Mouse (Mus musculus): Measurements from ENCODE around the gene Abca4. TPM values are rescaled to one million over a fixed set of nuclear protein-coding genes. Genes with fewer than 3 reads are reported as not detected.

Abca4 gene
- total RNA-seq, 1 experiment from 2014 or later: 2.0 TPM

- no peak for ATAC-seq (replicated peaks in 1 of 2; ENCODE audit: insufficient read depth in 1 of 2, low FRiP score in 2 of 2, low TSS enrichment in 1 of 2, low read depth in 1 of 2, poor library complexity in 2 of 2, severe bottlenecking in 2 of 2)
These were observed 43.9 kb downstream of the Abca4 start for GRCm38 (mm10) chr3:122088054-122088681.

GRCm38 (mm10) chr3:122090338-122090737 lies 46.1 kb downstream of the Abca4 start:
- no peak for ATAC-seq (replicated peaks in 1 of 2; ENCODE audit: insufficient read depth in 1 of 2, low FRiP score in 2 of 2, low TSS enrichment in 1 of 2, low read depth in 1 of 2, poor library complexity in 2 of 2, severe bottlenecking in 2 of 2)

- no peak for ATAC-seq (replicated peaks in 1 of 2; ENCODE audit: insufficient read depth in 1 of 2, low FRiP score in 2 of 2, low TSS enrichment in 1 of 2, low read depth in 1 of 2, poor library complexity in 2 of 2, severe bottlenecking in 2 of 2)
These were observed 55.5 kb downstream of the Abca4 start for GRCm38 (mm10) chr3:122099713-122100112.

GRCm38 (mm10) chr3:122102091-122102490 lies 57.8 kb downstream of the Abca4 start:
- no peak for ATAC-seq (replicated peaks in 1 of 2; ENCODE audit: insufficient read depth in 1 of 2, low FRiP score in 2 of 2, low TSS enrichment in 1 of 2, low read depth in 1 of 2, poor library complexity in 2 of 2, severe bottlenecking in 2 of 2)

GRCm38 (mm10) chr3:122103864-122104808 lies 59.9 kb downstream of the Abca4 start:
- peak; percentile 39 to 60; a peak in 3 of 4 replicates for ATAC-seq (replicated peaks in 1 of 2; ENCODE audit: insufficient read depth in 1 of 2, low FRiP score in 2 of 2, low TSS enrichment in 1 of 2, low read depth in 1 of 2, poor library complexity in 2 of 2, severe bottlenecking in 2 of 2)

GRCm38 (mm10) chr3:122106920-122107319 lies 62.7 kb downstream of the Abca4 start:
- no peak for ATAC-seq (replicated peaks in 1 of 2; ENCODE audit: insufficient read depth in 1 of 2, low FRiP score in 2 of 2, low TSS enrichment in 1 of 2, low read depth in 1 of 2, poor library complexity in 2 of 2, severe bottlenecking in 2 of 2)

GRCm38 (mm10) chr3:122107643-122108194 lies 63.5 kb downstream of the Abca4 start:
- no peak for ATAC-seq (replicated peaks in 1 of 2; ENCODE audit: insufficient read depth in 1 of 2, low FRiP score in 2 of 2, low TSS enrichment in 1 of 2, low read depth in 1 of 2, poor library complexity in 2 of 2, severe bottlenecking in 2 of 2)

GRCm38 (mm10) chr3:122109461-122109860 lies 65.2 kb downstream of the Abca4 start:
- ATAC-seq (replicated peaks in 1 of 2; ENCODE audit: insufficient read depth in 1 of 2, low FRiP score in 2 of 2, low TSS enrichment in 1 of 2, low read depth in 1 of 2, poor library complexity in 2 of 2, severe bottlenecking in 2 of 2): no peak

- ATAC-seq (replicated peaks in 1 of 2; ENCODE audit: insufficient read depth in 1 of 2, low FRiP score in 2 of 2, low TSS enrichment in 1 of 2, low read depth in 1 of 2, poor library complexity in 2 of 2, severe bottlenecking in 2 of 2): peak; percentile 65 to 71
These were observed 67.1 kb downstream of the Abca4 start for GRCm38 (mm10) chr3:122111141-122111981.

GRCm38 (mm10) chr3:122118651-122119214 lies 74.5 kb downstream of the Abca4 start:
- ATAC-seq (replicated peaks in 1 of 2; ENCODE audit: insufficient read depth in 1 of 2, low FRiP score in 2 of 2, low TSS enrichment in 1 of 2, low read depth in 1 of 2, poor library complexity in 2 of 2, severe bottlenecking in 2 of 2): peak in 1 of 2 experiments; percentile 44; a peak in 2 of 4 replicates

- ATAC-seq (replicated peaks in 1 of 2; ENCODE audit: insufficient read depth in 1 of 2, low FRiP score in 2 of 2, low TSS enrichment in 1 of 2, low read depth in 1 of 2, poor library complexity in 2 of 2, severe bottlenecking in 2 of 2): no peak
These were observed 75.5 kb downstream of the Abca4 start for GRCm38 (mm10) chr3:122119733-122120132.

- no peak for ATAC-seq (replicated peaks in 1 of 2; ENCODE audit: insufficient read depth in 1 of 2, low FRiP score in 2 of 2, low TSS enrichment in 1 of 2, low read depth in 1 of 2, poor library complexity in 2 of 2, severe bottlenecking in 2 of 2)
These were observed 76.0 kb downstream of the Abca4 start for GRCm38 (mm10) chr3:122120217-122120616.

GRCm38 (mm10) chr3:122122127-122122663 lies 78.0 kb downstream of the Abca4 start:
- peak; percentile 85 to 93 for ATAC-seq (replicated peaks in 1 of 2; ENCODE audit: insufficient read depth in 1 of 2, low FRiP score in 2 of 2, low TSS enrichment in 1 of 2, low read depth in 1 of 2, poor library complexity in 2 of 2, severe bottlenecking in 2 of 2)

- ATAC-seq (replicated peaks in 1 of 2; ENCODE audit: insufficient read depth in 1 of 2, low FRiP score in 2 of 2, low TSS enrichment in 1 of 2, low read depth in 1 of 2, poor library complexity in 2 of 2, severe bottlenecking in 2 of 2): no peak
These were observed 78.6 kb downstream of the Abca4 start for GRCm38 (mm10) chr3:122122838-122123237.

GRCm38 (mm10) chr3:122128999-122129493 lies 84.8 kb downstream of the Abca4 start:
- ATAC-seq (replicated peaks in 1 of 2; ENCODE audit: insufficient read depth in 1 of 2, low FRiP score in 2 of 2, low TSS enrichment in 1 of 2, low read depth in 1 of 2, poor library complexity in 2 of 2, severe bottlenecking in 2 of 2): no peak

- no peak for ATAC-seq (replicated peaks in 1 of 2; ENCODE audit: insufficient read depth in 1 of 2, low FRiP score in 2 of 2, low TSS enrichment in 1 of 2, low read depth in 1 of 2, poor library complexity in 2 of 2, severe bottlenecking in 2 of 2)
These were observed 86.5 kb downstream of the Abca4 start for GRCm38 (mm10) chr3:122130771-122131170.

- no peak for ATAC-seq (replicated peaks in 1 of 2; ENCODE audit: insufficient read depth in 1 of 2, low FRiP score in 2 of 2, low TSS enrichment in 1 of 2, low read depth in 1 of 2, poor library complexity in 2 of 2, severe bottlenecking in 2 of 2)
These were observed 87.4 kb downstream of the Abca4 start for GRCm38 (mm10) chr3:122131633-122132032.

All from hematopoietic stem cell, adult 5-6 weeks (primary cell).